Mouse (Mus musculus): ENCODE results near the gene Zbtb25.

- TF ChIP-seq CTCF (IDR thresholded peaks at IDR 0.05; ENCODE audit: extremely low read depth, insufficient read depth, low read length) = no peak
- TF ChIP-seq POLR2A (IDR thresholded peaks at IDR 0.05; ENCODE audit: extremely low read depth, insufficient read depth, low read length) = no peak
These were observed 8.3 kb upstream of the Zbtb25 start for GRCm38 (mm10) chr12:76377726-76378125.

Data from cortical plate, adult 2 months (tissue).